Mouse (Mus musculus) urinary bladder, postnatal 4 days (tissue): ENCODE measurements around the gene Slc4a5.
"Not testable (repeated sequence)": the region's sequence is repeated elsewhere in the genome, so short reads cannot be mapped to it uniquely, and the experiment has no call there.

Experiments
- DNase-seq, 2 experiments: peaks; one replicate each; pipeline ENCODE4 v3.0.0; 2021 to 2022; ENCODE audit warnings: low spot score in 2 of 2

Slc4a5 gene

GRCm38 (mm10) chr6:83311206-83311605 is 91.6 kb downstream of the Slc4a5 start:
- no peak for DNase-seq

- no peak for DNase-seq
These were observed 92.4 kb downstream of the Slc4a5 start for GRCm38 (mm10) chr6:83312021-83312420.

GRCm38 (mm10) chr6:83312514-83312913 is 92.9 kb downstream of the Slc4a5 start:
- DNase-seq = no peak

GRCm38 (mm10) chr6:83315293-83315692 is 95.7 kb downstream of the Slc4a5 start:
- no peak for DNase-seq

GRCm38 (mm10) chr6:83316022-83316421 is 96.4 kb downstream of the Slc4a5 start:
- DNase-seq = no peak

- DNase-seq = peak; percentile 86 to 90
These were observed 97.6 kb downstream of the Slc4a5 start for GRCm38 (mm10) chr6:83317108-83317741.

- no peak for DNase-seq
These were observed 102.3 kb downstream of the Slc4a5 start for GRCm38 (mm10) chr6:83321927-83322326.

GRCm38 (mm10) chr6:83322794-83323193 is 103.2 kb downstream of the Slc4a5 start:
- no peak for DNase-seq

- DNase-seq = no peak
These were observed 104.2 kb downstream of the Slc4a5 start for GRCm38 (mm10) chr6:83323652-83324419.

- DNase-seq = peak; percentile 90 to 91
These were observed 106.1 kb downstream of the Slc4a5 start, which contains the start of the genes Mthfd2 and Mob1a for GRCm38 (mm10) chr6:83325525-83326393. Mthfd2 (minus strand) TSS chr6:83325908. Mob1a (plus strand) TSS chr6:83326016.

GRCm38 (mm10) chr6:83326394-83326736 is 106.7 kb downstream of the Slc4a5 start:
- DNase-seq = no peak

- DNase-seq = no peak
These were observed 107.1 kb downstream of the Slc4a5 start for GRCm38 (mm10) chr6:83326761-83327160.

GRCm38 (mm10) chr6:83327591-83328190 is 108.1 kb downstream of the Slc4a5 start:
- DNase-seq = no peak

- DNase-seq = no peak
These were observed 121.8 kb downstream of the Slc4a5 start for GRCm38 (mm10) chr6:83341387-83341786.

- DNase-seq = no peak
These were observed 123.3 kb downstream of the Slc4a5 start for GRCm38 (mm10) chr6:83342957-83343356.

GRCm38 (mm10) chr6:83345285-83345684 is 125.7 kb downstream of the Slc4a5 start:
- not testable (repeated sequence) for DNase-seq

GRCm38 (mm10) chr6:83347916-83348315 is 128.3 kb downstream of the Slc4a5 start:
- no peak for DNase-seq

- DNase-seq = peak in 1 of 2 experiments; percentile 17
These were observed 129.2 kb downstream of the Slc4a5 start, which contains the start of gene Bola3 for GRCm38 (mm10) chr6:83348873-83349272. Bola3 (plus strand) TSS chr6:83349147.

GRCm38 (mm10) chr6:83349274-83349958 is 129.8 kb downstream of the Slc4a5 start:
- peak; percentile 83 to 94 for DNase-seq

- no peak for DNase-seq
These were observed 130.5 kb downstream of the Slc4a5 start for GRCm38 (mm10) chr6:83350172-83350571.

- no peak for DNase-seq
These were observed 131.3 kb downstream of the Slc4a5 start for GRCm38 (mm10) chr6:83350851-83351405.
